In genomic region chr9:121369573-121369972, GRCm38 (mm10) we compare ENCODE assay signal across 17 mouse cellular contexts.
DNase-seq lines count a peak whose midpoint lies in the region; TF ChIP-seq lines count a peak whose summit lies in the region.
"Had no signal": no experiment of that assay in that cellular context is flagged by ENCODE, and none has a peak within 500 bp of the region (broad histone marks: within the 10 kb centered on the region; RNA-seq: fewer than 3 reads in every experiment).

No protein-coding gene starts in this region.

- H3K4me3 ChIP-seq in layer of hippocampus, adult 2 months, result no peak overlapping the region
- H3K4me3 ChIP-seq: embryonic facial prominence, embryonic 10.5 days; heart, embryonic 13.5 days; limb, embryonic 15.5 days; myocyte had no signal

- peak; percentile 66 to 71 for DNase-seq in cerebellum, adult 18-20 months
- DNase-seq in cerebellum, adult 9-10 months, result no peak
- DNase-seq in gastrocnemius, adult 18-20 months (ENCODE audit: low spot score), result peak; percentile 69
- no peak for DNase-seq in gastrocnemius, postnatal 4 days (ENCODE audit: low spot score in 2 of 2)
- no peak for DNase-seq in layer of hippocampus, adult 2 months (ENCODE audit: low spot score in 2 of 2)
- no peak for DNase-seq in layer of hippocampus, postnatal 36 days
- DNase-seq in gastrocnemius, postnatal 25 days, result peak; percentile 73
- DNase-seq in Muller cell, postnatal 12 days (ENCODE audit: inconsistent ontology term), result no peak
- DNase-seq: adrenal gland, postnatal 25 days; kidney, adult 9 months; liver, postnatal 0 days; lung, postnatal 36 days; thymus, postnatal 36 days had no signal

- H3K27ac ChIP-seq in layer of hippocampus, adult 2 months, result peak overlapping the region; percentile 91
- H3K27ac ChIP-seq: embryonic facial prominence, embryonic 10.5 days had no signal

- TF ChIP-seq CTCF in layer of hippocampus, adult 2 months (conservative IDR thresholded peaks at IDR 0.05), result no peak

Comparison
In these comparisons a context has a peak if more than half of its experiments do, and no peak if none do; other contexts are left out.
1. DNase-seq: peak in cerebellum, adult 18-20 months (2 of 2), gastrocnemius, adult 18-20 months (single experiment) and gastrocnemius, postnatal 25 days (single experiment); none in cerebellum, adult 9-10 months (single experiment), gastrocnemius, postnatal 4 days (0 of 2), layer of hippocampus, adult 2 months (0 of 2), layer of hippocampus, postnatal 36 days (0 of 2) and Muller cell, postnatal 12 days (single experiment).